Mouse (Mus musculus) thymus, adult 2 months (tissue): Measurements from ENCODE around the gene Tmem237.

Source experiments
- CTCF ChIP-seq: fragments of 200-500 bp; IDR thresholded peaks from 2 replicates; pipeline ENCODE4 v1.5.1; 2012; ENCODE audit warnings: mild to moderate bottlenecking, control low read depth, low read length, moderate library complexity, borderline replicate concordance; ENCODE audit not compliant: control insufficient read depth, poor library complexity, insufficient read depth; ENCODE audit errors: extremely low read depth
- POLR2A ChIP-seq: fragments of 200-500 bp; IDR thresholded peaks from 2 replicates; pipeline ENCODE4 v1.6.1; 2012; ENCODE audit warnings: mild to moderate bottlenecking, low read length, control low read depth, moderate library complexity; ENCODE audit not compliant: control insufficient read depth, poor library complexity, insufficient read depth; ENCODE audit errors: extremely low read depth

- TF ChIP-seq CTCF (0 out of 2 replicates have a peak, but pooled peaks have one; percentile 7), POLR2A (peak; percentile 62; the same call in 1 of the 2 replicates)
Observed at GRCm38 (mm10) chr1:59119720-59120457, at the start of gene Tmem237.
